Mouse (Mus musculus) heart, postnatal 10 days (tissue): Measurements from ENCODE around the gene Pdcd2. TPM values are rescaled to one million over a fixed set of nuclear protein-coding genes. Genes with fewer than 3 reads are reported as not detected.
"Not testable (repeated sequence)": the region's sequence is repeated elsewhere in the genome, so short reads cannot be mapped to it uniquely, and the experiment has no call there.

Experiments
- DNase-seq, 2 experiments: peaks; one replicate each; pipeline ENCODE4 v3.0.0; 2021
- intact Hi-C: fragments of 180-260 bp; cut with DNase I; formaldehyde crosslinking; loops from one replicate; pipeline ENCODE4 v1.15.1; 2025
- total RNA-seq, 2 experiments: library from RNA; stranded (reverse); gene quantifications; 2 replicates each; pipeline ENCODE4 v1.2.3; 2021

The Pdcd2 gene
- total RNA-seq, result 10 to 100 TPM; 16.8 to 17.0 TPM

GRCm38 (mm10) chr17:15526986-15527810, at the start of gene Pdcd2:
Gene Pdcd2, minus strand, starts transcription at chr17:15527301.
- DNase-seq, result peak; percentile 96 to 97
- intact Hi-C loops, result loop anchor here (2.0 to 5.0 kb wide), 2 partner anchors 35 to 188 kb away; partner anchors contain the start of gene Prdm9

GRCm38 (mm10) chr17:15575056-15575455, 48.0 kb upstream of the Pdcd2 start:
- peak in 1 of 2 experiments; percentile 12 for DNase-seq
- intact Hi-C loops, result no loop called here

- intact Hi-C loops, result no loop called here
- no peak for DNase-seq
These were observed 39.8 kb upstream of the Pdcd2 start for GRCm38 (mm10) chr17:15566908-15567307.

- peak; percentile 7 to 17 for DNase-seq
These were observed 37.8 kb upstream of the Pdcd2 start for GRCm38 (mm10) chr17:15564928-15565300.

GRCm38 (mm10) chr17:15564014-15564927, 37.2 kb upstream of the Pdcd2 start, which contains the start of gene Prdm9:
Gene Prdm9, minus strand, starts transcription at chr17:15564354.
- intact Hi-C loops, result loop anchor here (5.0 kb wide), 2 partner anchors 37 to 143 kb away; partner anchors contain the start of gene Pdcd2
- DNase-seq, result peak; percentile 100

More at GRCm38 (mm10) chr17:15564928-15565300, 37.8 kb upstream of the Pdcd2 start:
- intact Hi-C loops, result loop anchor here (5.0 kb wide), 2 partner anchors 38 to 142 kb away; partner anchors contain the start of gene Pdcd2

GRCm38 (mm10) chr17:15559946-15560345, 32.8 kb upstream of the Pdcd2 start:
- intact Hi-C loops, result loop anchor here (5.0 kb wide), 2 partner anchors 33 to 147 kb away; partner anchors contain the start of gene Pdcd2
- DNase-seq, result no peak

GRCm38 (mm10) chr17:15549713-15550112, 22.6 kb upstream of the Pdcd2 start:
- no peak for DNase-seq
- intact Hi-C loops, result no loop called here

- intact Hi-C loops, result no loop called here
- DNase-seq, result no peak
These were observed 19.3 kb upstream of the Pdcd2 start for GRCm38 (mm10) chr17:15546440-15546839.

- DNase-seq, intact Hi-C loops: not testable (repeated sequence)
These were observed 16.8 kb upstream of the Pdcd2 start for GRCm38 (mm10) chr17:15543868-15544267.

GRCm38 (mm10) chr17:15540309-15540708, 13.2 kb upstream of the Pdcd2 start:
- intact Hi-C loops, result no loop called here
- DNase-seq, result no peak

GRCm38 (mm10) chr17:15536457-15536904, 9.4 kb upstream of the Pdcd2 start:
- intact Hi-C loops, result no loop called here
- DNase-seq, result peak; percentile 9 to 18

- intact Hi-C loops, result no loop called here
- no peak for DNase-seq
These were observed 8.8 kb upstream of the Pdcd2 start for GRCm38 (mm10) chr17:15535943-15536342.

- intact Hi-C loops, result no loop called here
- DNase-seq, result no peak
These were observed 8.2 kb upstream of the Pdcd2 start for GRCm38 (mm10) chr17:15535162-15535800.

- intact Hi-C loops, result no loop called here
- peak; percentile 40 to 45 for DNase-seq
These were observed 3.0 kb upstream of the Pdcd2 start for GRCm38 (mm10) chr17:15530141-15530540.

GRCm38 (mm10) chr17:15528887-15529286, 1.8 kb upstream of the Pdcd2 start:
- intact Hi-C loops, result loop anchor here (5.0 kb wide), 1 partner anchor 33 kb away; the partner anchor contains the start of gene Prdm9

GRCm38 (mm10) chr17:15527811-15528136, 673 bp upstream of the Pdcd2 start:
- intact Hi-C loops, result loop anchor here (2.0 to 5.0 kb wide), 2 partner anchors 35 to 187 kb away; partner anchors contain the start of gene Prdm9
- DNase-seq, result no peak

More at GRCm38 (mm10) chr17:15528887-15529286, 1.8 kb upstream of the Pdcd2 start:
- no peak for DNase-seq

- intact Hi-C loops, result loop anchor here (2.0 to 5.0 kb wide), 2 partner anchors 36 to 188 kb away; partner anchors contain the start of gene Prdm9
These were observed 797 bp downstream of the Pdcd2 start for GRCm38 (mm10) chr17:15526304-15526703.

GRCm38 (mm10) chr17:15518766-15519165, 8.3 kb downstream of the Pdcd2 start:
- no peak for DNase-seq
- intact Hi-C loops, result no loop called here

More at GRCm38 (mm10) chr17:15526304-15526703, 797 bp downstream of the Pdcd2 start:
- DNase-seq, result peak; percentile 3 to 7

GRCm38 (mm10) chr17:15518186-15518585, 8.9 kb downstream of the Pdcd2 start:
- intact Hi-C loops, result no loop called here
- DNase-seq, result no peak

- intact Hi-C loops, result no loop called here
- no peak for DNase-seq
These were observed 9.3 kb downstream of the Pdcd2 start for GRCm38 (mm10) chr17:15517776-15518175.
